Mouse (Mus musculus) heart, embryonic 10.5 days (tissue): Measurements from ENCODE around the gene Cldn2. TPM values are rescaled to one million over a fixed set of nuclear protein-coding genes. Genes with fewer than 3 reads are reported as not detected.

Experiments
- DNase-seq: peaks from one replicate; pipeline ENCODE4 v3.0.0-alpha.2; 2017; ENCODE audit warnings: low spot score
- H3K27ac ChIP-seq: fragments of 300-500 bp; sonication (generic); 2 replicates; pipeline ENCODE4 v1.5.1; 2016; ENCODE audit warnings: mild to moderate bottlenecking
- H3K27me3 ChIP-seq: fragments of 300-500 bp; sonication (generic); 2 replicates; pipeline ENCODE4 v1.6.1; 2016; ENCODE audit warnings: mild to moderate bottlenecking; ENCODE audit not compliant: poor library complexity, insufficient read depth, severe bottlenecking
- H3K36me3 ChIP-seq: fragments of 300-500 bp; sonication (generic); 2 replicates; pipeline ENCODE4 v1.6.1; 2016; ENCODE audit warnings: mild to moderate bottlenecking, moderate library complexity
- H3K4me1 ChIP-seq: fragments of 300-500 bp; sonication (generic); 2 replicates; pipeline ENCODE4 v1.6.1; 2016; ENCODE audit warnings: mild to moderate bottlenecking
- H3K4me3 ChIP-seq: fragments of 300-500 bp; sonication (generic); 2 replicates; pipeline ENCODE4 v1.5.1; 2016; ENCODE audit warnings: mild to moderate bottlenecking, moderate library complexity
- H3K9me3 ChIP-seq: fragments of 300-500 bp; sonication (generic); 2 replicates; pipeline ENCODE4 v1.6.1; 2016; ENCODE audit warnings: mild to moderate bottlenecking, moderate library complexity
- WGBS: fragments of 180-500 bp; shearing (Covaris S2); methylation state at CpG from one replicate; pipeline ENCODE4 v1.1.7; 2016; 5-methylcytosine and 5-hydroxymethylcytosine counted together
- polyA plus RNA-seq: library from polyadenylated mRNA; unstranded; fragments of >200 nt; fragmentation: Nextera tagmentation; extraction: Ambion mirVana; gene quantifications from 2 replicates; pipeline ENCODE4 v1.2.1, GENCODE M21; 2016

The Cldn2 gene
- polyA plus RNA-seq, 1 experiment from 2014 or later: 0.30 TPM

DNA sequence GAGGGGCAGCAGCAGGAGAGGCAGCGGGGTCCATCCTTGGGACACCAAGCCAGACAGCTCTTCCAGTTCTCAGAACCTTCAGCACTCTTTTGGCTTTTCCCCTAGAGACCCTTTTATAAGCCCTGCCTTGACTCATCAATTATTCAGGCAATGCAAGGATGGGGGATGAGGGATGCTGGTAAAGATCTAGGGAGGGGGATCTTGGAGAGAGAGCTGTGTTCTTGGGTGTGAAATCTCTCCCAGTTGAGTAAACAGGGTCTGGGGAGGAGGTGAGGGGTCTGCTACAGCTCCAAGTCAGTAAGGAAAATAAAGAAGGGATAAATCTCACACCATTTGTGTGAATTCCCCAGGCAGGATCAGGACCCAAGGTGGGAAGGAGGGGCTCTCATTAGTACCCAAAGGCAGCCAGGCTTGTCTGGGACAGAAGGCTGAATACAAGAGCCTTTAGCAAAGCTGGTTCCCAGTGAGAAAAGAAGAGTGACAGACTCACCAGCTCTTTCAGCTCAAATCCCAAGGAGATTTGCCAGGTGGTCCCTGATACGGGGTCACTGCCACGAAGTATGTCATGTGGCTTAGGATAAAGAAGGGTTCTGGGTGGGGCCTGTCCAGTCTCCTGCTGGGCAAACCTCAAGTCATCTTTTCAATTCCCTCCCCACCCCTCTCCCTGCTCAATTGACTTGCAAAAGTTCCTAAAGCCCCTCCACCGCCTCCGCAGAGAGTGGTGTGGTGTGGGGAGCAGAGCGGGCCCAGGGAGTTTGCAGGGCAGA lies 18.2 kb upstream of the Cldn2 start, which contains the start of gene Ripply1:
Gene Ripply1, minus strand, starts transcription at position 76 of the 767 bp plus-strand sequence.
- Histone ChIP-seq H3K9me3 (no peaks in the 10 kb centered on the region), H3K36me3 (no peaks in the 10 kb centered on the region), H3K4me1 (peaks cover 9% of the 10 kb centered on the region; the same call in 1 of the 2 replicates), H3K27ac (no peak within 1 kb of the TSS), H3K4me3 (no peak within 1 kb of the TSS), H3K27me3 (peaks cover 16% of the 10 kb centered on the region)
- DNase-seq: no peak
- 44% methylated on average over 6 of the region's 6 CpGs for WGBS

DNA sequence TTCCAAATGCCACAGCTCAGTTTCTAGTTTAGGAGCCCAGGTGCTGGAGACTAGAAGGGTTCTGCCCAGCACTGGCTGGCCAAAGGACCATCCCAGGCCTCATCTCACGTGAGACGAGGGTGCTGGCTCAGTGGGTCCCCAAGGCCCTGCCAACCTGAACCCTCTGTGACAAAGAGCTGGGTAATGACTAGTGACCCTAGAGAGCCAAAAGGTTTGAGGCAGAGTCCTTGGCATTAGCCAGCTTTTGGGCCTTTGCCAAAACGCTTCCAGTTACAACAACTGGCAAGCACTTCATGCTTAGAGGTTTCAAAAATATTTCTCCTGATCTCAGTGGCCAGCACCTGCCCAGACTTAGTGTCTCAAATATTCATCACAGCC lies 17.6 kb upstream of the Cldn2 start:
- Histone ChIP-seq H3K27me3 (peaks cover 16% of the 10 kb centered on the region), H3K36me3 (no peaks in the 10 kb centered on the region), H3K4me1 (peaks cover 9% of the 10 kb centered on the region; the same call in 1 of the 2 replicates), H3K27ac (no peak overlapping the region), H3K4me3 (no peak overlapping the region), H3K9me3 (no peaks in the 10 kb centered on the region)
- WGBS: 60% methylated on average over 3 of the region's 3 CpGs
- no peak for DNase-seq

DNA sequence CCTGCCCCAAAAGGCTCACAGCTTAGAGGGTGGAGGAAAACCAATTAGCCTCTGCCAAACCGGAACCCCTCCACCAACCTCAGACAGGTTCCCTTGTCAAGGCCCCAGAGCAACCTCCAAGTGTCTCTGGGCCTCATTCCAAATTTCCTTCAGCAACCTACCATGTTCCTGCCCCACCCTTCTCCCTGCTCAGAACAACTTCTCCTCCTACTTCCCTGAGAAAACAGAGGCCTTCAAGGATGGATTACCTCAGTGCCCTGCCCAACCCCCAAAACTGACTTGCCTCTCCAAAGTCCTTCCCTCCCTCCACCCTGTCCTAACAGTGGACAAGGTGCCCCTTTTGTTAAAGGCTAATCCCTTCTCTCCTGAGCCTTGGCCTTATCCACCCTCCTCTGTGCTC lies 14.9 kb upstream of the Cldn2 start:
- 36% methylated on average over 1 of the region's 1 CpGs for WGBS
- no peaks in the 10 kb centered on the region for H3K9me3 ChIP-seq
- H3K27me3 ChIP-seq: peaks cover 8% of the 10 kb centered on the region
- H3K4me3 ChIP-seq: no peak overlapping the region
- H3K27ac ChIP-seq: no peak overlapping the region
- DNase-seq: peak; percentile 39
- no peaks in the 10 kb centered on the region for H3K36me3 ChIP-seq
- H3K4me1 ChIP-seq: peaks cover 6% of the 10 kb centered on the region; the same call in 1 of the 2 replicates

DNA sequence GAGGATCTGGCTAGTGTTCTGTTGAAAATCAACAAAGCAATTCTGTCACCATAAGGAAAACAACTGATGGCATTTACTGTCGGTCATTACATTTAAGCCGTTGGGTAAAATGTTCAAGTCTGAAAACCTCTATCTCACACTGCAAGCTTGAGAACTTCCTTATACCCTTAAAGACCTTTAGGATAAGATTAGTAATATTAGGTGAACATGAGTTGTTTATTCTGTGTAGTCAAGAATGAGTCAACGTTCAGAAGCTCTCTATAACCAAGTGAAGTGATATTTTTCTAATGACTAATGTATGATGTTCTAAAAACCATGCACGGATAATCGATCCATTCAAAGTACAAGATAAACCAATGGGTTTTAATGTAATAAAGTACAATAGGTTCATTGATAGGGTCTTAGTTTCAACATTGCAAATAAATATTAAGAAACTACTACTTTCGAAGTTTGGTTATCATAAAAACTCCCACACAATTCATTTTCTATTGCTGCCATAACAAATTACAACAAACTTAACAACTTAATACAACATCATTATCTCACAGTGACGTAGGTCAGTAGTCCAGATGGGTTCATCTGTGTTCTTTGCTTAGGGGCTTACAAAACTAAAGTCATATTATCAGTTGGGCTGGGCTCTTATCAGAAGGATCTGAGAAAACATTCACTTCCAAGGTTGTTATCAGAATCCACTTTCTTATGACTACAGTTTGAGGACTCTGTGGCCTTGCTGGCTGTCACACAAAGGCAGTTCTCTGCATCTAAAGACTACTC lies 6.4 kb upstream of the Cldn2 start:
- Histone ChIP-seq H3K27ac (no peak overlapping the region), H3K4me3 (no peak overlapping the region), H3K4me1 (no peaks in the 10 kb centered on the region), H3K27me3 (0 out of 2 replicates have a peak, but pooled peaks cover 5% of the 10 kb centered on the region), H3K9me3 (no peaks in the 10 kb centered on the region), H3K36me3 (no peaks in the 10 kb centered on the region)
- DNase-seq: no peak
- 79% methylated on average over 7 of the region's 7 CpGs for WGBS

DNA sequence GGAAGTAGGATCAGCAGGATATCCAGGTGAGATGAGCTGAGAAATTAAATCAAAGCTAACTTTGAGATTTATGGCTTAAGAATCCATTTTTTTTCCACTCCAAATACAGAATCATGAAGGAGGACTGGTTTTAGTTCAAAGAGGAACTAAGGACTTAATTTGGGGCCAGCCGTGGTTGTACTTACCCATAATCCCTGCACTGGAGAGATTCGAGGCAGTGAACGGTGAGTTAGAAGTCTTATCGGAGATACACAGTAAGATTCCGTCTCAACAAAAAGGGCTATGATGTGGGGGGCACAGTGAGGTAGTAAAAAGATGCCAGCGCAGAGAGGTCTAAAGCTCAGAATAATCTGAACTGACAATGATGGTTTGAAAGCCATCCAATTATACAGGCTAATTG lies 4.6 kb upstream of the Cldn2 start:
- Histone ChIP-seq H3K27me3 (peaks cover 8% of the 10 kb centered on the region; the same call in 1 of the 2 replicates), H3K9me3 (no peaks in the 10 kb centered on the region)

DNA sequence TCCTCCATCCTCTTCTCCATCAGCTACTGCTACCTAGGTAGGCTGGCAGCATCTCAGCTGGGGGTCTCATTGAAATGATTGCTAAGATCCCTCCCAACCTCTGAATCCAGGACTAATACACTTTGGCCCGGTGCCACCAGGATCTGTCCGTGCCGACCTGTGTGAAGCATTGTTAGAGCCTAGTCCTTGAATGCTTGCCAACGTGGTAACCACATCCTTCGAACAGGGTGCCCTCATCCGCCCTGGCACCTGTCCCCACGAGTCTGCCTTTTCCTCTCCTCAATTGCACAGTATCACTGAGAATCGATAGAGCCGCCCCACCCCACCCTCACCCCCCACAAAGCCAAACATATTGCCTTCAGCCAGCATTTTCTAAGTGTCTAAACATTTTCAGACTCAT lies 2.8 kb upstream of the Cldn2 start:
- no peaks in the 10 kb centered on the region for H3K4me1 ChIP-seq
- H3K27ac ChIP-seq: no peak overlapping the region
- H3K9me3 ChIP-seq: no peaks in the 10 kb centered on the region
- 83% methylated on average over 9 of the region's 9 CpGs for WGBS
- no peaks in the 10 kb centered on the region for H3K36me3 ChIP-seq
- H3K27me3 ChIP-seq: peaks cover 9% of the 10 kb centered on the region; the same call in 1 of the 2 replicates
- no peak overlapping the region for H3K4me3 ChIP-seq
- DNase-seq: no peak

More for the DNA sequence above, 4.6 kb upstream of the Cldn2 start:
- H3K4me1 ChIP-seq: no peaks in the 10 kb centered on the region
- no peak for DNase-seq
- H3K36me3 ChIP-seq: no peaks in the 10 kb centered on the region
- H3K27ac ChIP-seq: no peak overlapping the region
- H3K4me3 ChIP-seq: no peak overlapping the region
- 87% methylated on average over 6 of the region's 6 CpGs for WGBS

DNA sequence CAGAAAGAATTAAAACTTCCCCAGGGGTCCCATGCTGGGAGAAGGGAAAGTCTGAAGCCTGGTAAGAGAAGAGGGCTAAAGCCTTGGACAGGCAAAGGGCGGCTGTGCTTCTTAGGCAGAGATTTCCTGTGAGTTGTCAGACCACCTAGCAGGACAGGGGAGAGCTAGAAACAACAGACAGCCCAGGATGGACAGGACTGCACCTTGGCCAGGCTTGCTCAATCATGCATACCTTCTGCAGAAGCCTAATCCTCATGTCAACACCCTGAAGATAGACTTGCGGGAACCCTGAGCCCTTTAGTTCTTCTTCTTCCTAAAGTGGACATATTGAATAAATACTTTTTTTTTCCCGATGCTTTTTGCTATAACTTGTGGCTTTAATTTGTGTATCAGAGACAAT lies 675 bp upstream of the Cldn2 start:
- no peak for DNase-seq
- WGBS: 67% methylated on average over 3 of the region's 3 CpGs
- no peaks in the 10 kb centered on the region for H3K4me1 ChIP-seq
- H3K4me3 ChIP-seq: no peak overlapping the region
- no peak overlapping the region for H3K27ac ChIP-seq
- H3K27me3 ChIP-seq: peaks cover 9% of the 10 kb centered on the region; the same call in 1 of the 2 replicates
- H3K9me3 ChIP-seq: no peaks in the 10 kb centered on the region
- no peaks in the 10 kb centered on the region for H3K36me3 ChIP-seq

DNA sequence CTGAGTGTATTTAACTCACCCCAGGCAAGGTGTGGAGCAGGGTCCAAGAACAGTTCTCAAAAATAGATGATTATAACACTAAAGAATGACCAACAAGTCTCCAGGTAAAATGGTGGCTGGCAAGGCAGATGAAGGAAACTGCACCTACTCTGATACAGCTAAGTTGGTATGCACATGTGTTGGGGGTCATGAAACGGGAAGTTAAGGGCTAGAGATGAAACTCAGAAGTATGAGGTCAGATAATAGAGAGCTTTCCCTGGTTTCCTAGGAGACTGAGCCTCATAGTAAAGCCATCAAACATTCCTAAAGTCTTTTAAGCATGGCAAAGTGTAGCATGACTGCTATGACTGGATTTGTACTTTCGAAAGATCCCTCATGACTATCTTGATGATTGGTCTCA lies 2.4 kb downstream of the Cldn2 start:
- H3K4me1 ChIP-seq: no peaks in the 10 kb centered on the region
- H3K27ac ChIP-seq: no peak overlapping the region
- DNase-seq: no peak
- WGBS: 81% methylated on average over 2 of the region's 2 CpGs
- no peaks in the 10 kb centered on the region for H3K36me3 ChIP-seq
- H3K4me3 ChIP-seq: no peak overlapping the region
- H3K9me3 ChIP-seq: no peaks in the 10 kb centered on the region
- peaks cover 4% of the 10 kb centered on the region; the same call in 1 of the 2 replicates for H3K27me3 ChIP-seq

DNA sequence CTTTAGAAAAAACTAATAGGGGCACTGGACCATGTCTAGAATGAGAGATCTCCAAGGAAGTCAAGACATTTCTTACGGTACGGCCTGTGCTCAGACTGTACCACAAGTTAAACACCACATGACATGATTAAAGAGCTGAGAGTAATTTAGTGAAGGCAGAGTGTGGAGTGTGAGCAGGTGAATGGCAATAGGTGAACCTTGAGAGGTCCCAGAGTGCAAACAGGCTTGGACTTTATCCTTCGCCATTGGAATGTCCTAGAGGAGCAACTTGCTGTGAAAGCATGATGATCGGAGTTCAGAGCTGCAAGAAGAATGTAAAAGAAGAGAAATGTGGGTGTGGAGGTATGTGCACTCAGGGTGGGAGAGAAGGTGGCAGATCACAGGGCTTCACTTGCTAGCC lies 5.3 kb downstream of the Cldn2 start:
- no peaks in the 10 kb centered on the region for H3K4me1 ChIP-seq
- DNase-seq: no peak
- H3K27me3 ChIP-seq: peaks cover 7% of the 10 kb centered on the region; the same call in 1 of the 2 replicates
- WGBS: 94% methylated on average over 4 of the region's 4 CpGs
- H3K9me3 ChIP-seq: no peaks in the 10 kb centered on the region
- H3K36me3 ChIP-seq: no peaks in the 10 kb centered on the region
- no peak overlapping the region for H3K4me3 ChIP-seq
- H3K27ac ChIP-seq: no peak overlapping the region

DNA sequence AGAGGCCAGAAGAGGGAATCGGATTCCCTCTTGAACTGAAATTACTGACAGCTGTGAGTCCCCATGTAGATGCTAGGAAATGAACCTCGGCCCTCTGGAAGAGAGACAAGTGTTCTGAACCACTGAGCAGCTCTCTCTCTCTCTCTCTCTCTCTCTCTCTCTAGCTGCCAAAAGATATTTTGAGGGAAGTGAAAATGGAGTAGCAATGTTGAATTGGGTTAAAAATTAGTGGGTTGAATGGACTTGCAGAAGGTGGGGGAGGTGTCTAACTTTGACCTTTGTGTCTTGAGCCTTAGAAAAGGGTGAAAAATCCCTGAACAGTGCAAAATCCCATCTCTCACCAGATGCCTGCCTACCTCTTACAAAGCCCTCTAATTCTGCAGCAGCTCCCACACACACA lies 6.8 kb downstream of the Cldn2 start:
- Histone ChIP-seq H3K4me1 (no peaks in the 10 kb centered on the region), H3K27me3 (peaks cover 5% of the 10 kb centered on the region; the same call in 1 of the 2 replicates), H3K9me3 (no peaks in the 10 kb centered on the region), H3K36me3 (no peaks in the 10 kb centered on the region), H3K4me3 (no peak overlapping the region), H3K27ac (no peak overlapping the region)
- no peak for DNase-seq
- 76% methylated on average over 2 of the region's 2 CpGs for WGBS

DNA sequence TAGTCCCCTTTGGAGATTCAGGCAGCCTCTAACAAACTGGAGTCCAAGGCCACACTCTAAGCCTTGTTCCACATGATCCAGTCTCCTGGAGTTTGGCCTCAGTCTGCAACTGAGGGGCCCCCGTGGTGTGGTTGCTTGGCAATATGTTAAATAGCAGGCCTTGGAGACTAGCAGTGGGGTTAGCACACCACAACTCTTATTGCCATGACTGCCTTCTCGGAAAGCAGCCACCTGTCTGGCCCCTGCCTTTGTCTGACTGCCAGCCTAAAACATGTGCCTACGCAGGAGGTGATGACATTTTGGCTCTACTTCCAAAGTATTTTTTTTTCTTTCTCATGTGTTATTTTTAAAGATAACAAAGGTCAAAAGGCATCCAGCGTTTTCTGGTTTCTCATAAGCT lies 7.5 kb downstream of the Cldn2 start:
- 58% methylated on average over 4 of the region's 4 CpGs for WGBS
- Histone ChIP-seq H3K4me3 (no peak overlapping the region), H3K9me3 (no peaks in the 10 kb centered on the region), H3K36me3 (no peaks in the 10 kb centered on the region), H3K4me1 (no peaks in the 10 kb centered on the region), H3K27me3 (peaks cover 5% of the 10 kb centered on the region; the same call in 1 of the 2 replicates), H3K27ac (no peak overlapping the region)
- DNase-seq: no peak

DNA sequence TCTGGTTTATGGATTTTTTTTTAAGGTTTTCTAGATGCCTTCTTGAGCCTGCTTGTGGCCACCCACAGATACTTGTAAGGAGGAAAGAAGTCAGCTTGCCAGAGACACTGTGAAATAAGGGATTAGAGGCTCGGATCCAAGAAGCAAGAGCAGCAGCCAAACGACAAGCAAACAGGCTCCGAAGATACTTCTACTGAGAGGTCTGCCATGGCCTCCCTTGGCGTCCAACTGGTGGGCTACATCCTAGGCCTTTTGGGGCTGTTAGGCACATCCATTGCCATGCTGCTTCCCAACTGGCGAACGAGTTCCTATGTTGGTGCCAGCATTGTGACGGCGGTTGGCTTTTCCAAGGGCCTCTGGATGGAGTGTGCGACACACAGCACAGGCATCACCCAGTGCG lies 7.9 kb downstream of the Cldn2 start:
- H3K9me3 ChIP-seq: no peaks in the 10 kb centered on the region
- 87% methylated on average over 10 of the region's 10 CpGs for WGBS
- H3K4me3 ChIP-seq: no peak overlapping the region
- H3K27ac ChIP-seq: no peak overlapping the region
- no peaks in the 10 kb centered on the region for H3K4me1 ChIP-seq
- no peak for DNase-seq
- H3K27me3 ChIP-seq: peaks cover 5% of the 10 kb centered on the region; the same call in 1 of the 2 replicates
- no peaks in the 10 kb centered on the region for H3K36me3 ChIP-seq

DNA sequence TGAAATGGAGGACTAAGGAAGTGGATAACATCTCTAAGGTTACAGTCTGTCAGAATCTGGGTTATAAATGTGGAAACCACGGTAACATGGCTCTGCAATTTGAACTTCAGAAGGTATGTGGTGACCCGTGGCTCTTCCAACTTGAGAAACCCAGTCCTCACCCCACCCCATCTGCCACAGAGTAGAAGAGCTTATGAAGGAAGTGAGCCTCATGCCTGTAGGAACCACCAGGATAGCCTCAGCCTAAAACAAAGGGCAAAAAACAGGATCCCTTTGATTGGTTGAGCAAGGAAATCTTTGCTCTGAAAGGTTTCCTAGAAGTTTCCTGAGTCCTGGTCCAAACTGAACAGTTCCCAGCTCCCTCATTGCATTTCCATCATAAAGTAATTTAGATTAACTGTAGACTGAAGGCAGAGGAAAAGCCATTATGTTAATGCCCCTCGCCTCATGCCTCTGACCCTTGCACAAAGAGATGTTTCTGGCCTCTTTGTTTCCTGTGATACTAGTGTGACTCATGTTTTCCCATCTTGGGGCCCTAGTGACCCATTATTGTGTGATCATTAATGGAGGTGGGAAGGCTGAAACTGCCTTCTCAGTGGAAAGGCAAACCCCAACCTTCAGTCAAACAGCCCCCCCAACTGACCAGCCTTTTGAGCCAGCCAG lies 12.1 kb downstream of the Cldn2 start:
- 66% methylated on average over 3 of the region's 3 CpGs for WGBS
- no peak overlapping the region for H3K27ac ChIP-seq

More for the DNA sequence above, 12.1 kb downstream of the Cldn2 start:
- Histone ChIP-seq H3K36me3 (no peaks in the 10 kb centered on the region), H3K4me3 (no peak overlapping the region), H3K9me3 (no peaks in the 10 kb centered on the region), H3K4me1 (no peaks in the 10 kb centered on the region), H3K27me3 (peaks cover 5% of the 10 kb centered on the region; the same call in 1 of the 2 replicates)
- no peak for DNase-seq
